Mouse (Mus musculus): ENCODE data around the gene Mrvi1. TPM values are rescaled to one million over a fixed set of nuclear protein-coding genes. Genes with fewer than 3 reads are reported as not detected.

Gene Mrvi1
- total and polyA plus RNA-seq, 3 experiments, result 14.8 to 18.7 (median 16.5) TPM

DNA sequence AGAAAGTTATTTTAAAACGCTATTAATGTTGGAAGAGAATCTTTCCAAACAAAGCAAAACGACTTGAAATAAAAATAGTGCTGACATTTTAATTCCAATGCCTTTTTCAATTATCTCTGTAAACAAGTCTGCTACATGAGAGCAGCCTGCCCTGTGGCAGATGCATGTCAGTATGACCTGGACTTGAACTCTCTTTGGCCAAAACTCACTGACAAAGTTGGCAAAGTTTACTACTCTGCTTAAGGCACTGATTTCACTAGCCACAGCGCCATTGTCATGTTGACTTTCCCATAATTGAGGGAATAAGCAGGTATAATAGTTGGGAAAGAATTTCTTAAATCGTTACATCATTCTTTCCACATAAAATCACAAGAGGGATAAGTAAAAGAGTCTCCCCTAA is 38.6 kb upstream of the Mrvi1 start:
- WGBS, result 44% methylated on average over 4 of the region's 4 CpGs
- intact Hi-C loops (cut with DNase I), result no loop called here
- H3K79me2 ChIP-seq (replicated peaks; ENCODE audit: control insufficient read depth, insufficient read depth, low read length), result no peaks in the 10 kb centered on the region
- no peak overlapping the region for H3K4me3 ChIP-seq
- H3K27me3 ChIP-seq (ENCODE audit: control insufficient read depth, insufficient read depth, low read length), result no peaks in the 10 kb centered on the region
- H3K9ac ChIP-seq (ENCODE audit: low read depth, low read length), result no peak overlapping the region
- TF ChIP-seq POLR2A (IDR thresholded peaks at IDR 0.05; ENCODE audit: insufficient read depth, low read depth, low read length), result no peak
- TF ChIP-seq EP300 (IDR thresholded peaks at IDR 0.05; ENCODE audit: insufficient read depth, low read depth, low read length), result no peak
- TF ChIP-seq CTCF (IDR thresholded peaks at IDR 0.05), result no peak
- H3K36me3 ChIP-seq (ENCODE audit: control insufficient read depth, insufficient read depth, low read length), result no peaks in the 10 kb centered on the region
- peaks cover 1% of the 10 kb centered on the region; the same call in 1 of the 2 replicates for H3K4me1 ChIP-seq (ENCODE audit: control insufficient read depth, insufficient read depth, low read length)
- no peak overlapping the region for H3K27ac ChIP-seq
- no peak for DNase-seq

DNA sequence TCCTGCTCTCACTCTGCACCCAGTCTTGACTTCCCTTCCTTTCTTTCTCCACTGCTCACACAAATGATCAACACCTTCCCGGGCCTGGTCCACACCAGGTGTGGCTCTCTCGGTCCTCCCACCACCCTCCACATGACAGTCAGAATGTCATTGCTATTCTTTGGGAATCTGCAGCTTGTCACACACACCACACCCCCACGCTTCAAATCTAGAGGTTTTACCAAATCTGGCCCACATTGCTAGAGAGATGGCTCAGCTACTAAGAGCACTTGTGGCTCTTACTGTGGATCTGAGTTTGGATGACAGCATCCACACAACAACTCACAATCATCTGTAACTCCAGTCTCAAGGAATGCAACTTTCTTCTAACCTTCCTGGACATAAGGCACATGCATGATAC is 34.7 kb upstream of the Mrvi1 start:
- intact Hi-C loops (cut with DNase I), result loop anchor here (5.0 kb wide), 1 partner anchor 75 kb away; no protein-coding TSS in a partner anchor
- no peak overlapping the region for H3K4me3 ChIP-seq
- 71% methylated on average over 3 of the region's 3 CpGs for WGBS
- H3K27me3 ChIP-seq (ENCODE audit: control insufficient read depth, insufficient read depth, low read length), result no peaks in the 10 kb centered on the region
- H3K9ac ChIP-seq (ENCODE audit: low read depth, low read length), result no peak overlapping the region
- TF ChIP-seq EP300 (IDR thresholded peaks at IDR 0.05; ENCODE audit: insufficient read depth, low read depth, low read length) (no peak), POLR2A (IDR thresholded peaks at IDR 0.05; ENCODE audit: insufficient read depth, low read depth, low read length) (no peak), CTCF (IDR thresholded peaks at IDR 0.05) (no peak)
- DNase-seq, result no peak
- H3K4me1 ChIP-seq (ENCODE audit: control insufficient read depth, insufficient read depth, low read length), result peaks cover 1% of the 10 kb centered on the region; the same call in 1 of the 2 replicates
- H3K36me3 ChIP-seq (ENCODE audit: control insufficient read depth, insufficient read depth, low read length), result no peaks in the 10 kb centered on the region
- H3K27ac ChIP-seq, result no peak overlapping the region
- H3K79me2 ChIP-seq (replicated peaks; ENCODE audit: control insufficient read depth, insufficient read depth, low read length), result no peaks in the 10 kb centered on the region

DNA sequence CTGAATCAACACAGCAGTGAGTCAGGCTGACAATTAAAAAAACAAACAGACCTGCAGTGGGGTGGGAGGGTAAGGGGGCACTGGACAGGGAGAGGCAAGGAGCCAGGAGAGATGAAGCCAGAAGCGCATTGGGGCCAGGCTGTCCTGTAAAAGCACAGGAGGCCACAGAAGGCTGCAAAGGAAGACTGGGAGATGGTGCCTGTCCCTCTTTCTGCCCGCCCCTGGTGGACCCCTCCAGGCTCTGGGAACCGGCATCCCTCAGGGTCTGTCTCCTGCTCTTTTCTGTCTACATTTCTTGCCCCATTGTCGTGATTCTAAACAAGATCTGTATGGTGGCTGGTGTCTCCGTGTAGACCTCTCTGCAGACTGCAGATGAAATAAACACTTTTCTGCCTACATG is 33.5 kb upstream of the Mrvi1 start:
- DNase-seq, result no peak
- no peak overlapping the region for H3K27ac ChIP-seq
- no peak overlapping the region for H3K9ac ChIP-seq (ENCODE audit: low read depth, low read length)
- no peaks in the 10 kb centered on the region for H3K27me3 ChIP-seq (ENCODE audit: control insufficient read depth, insufficient read depth, low read length)
- no peaks in the 10 kb centered on the region for H3K79me2 ChIP-seq (replicated peaks; ENCODE audit: control insufficient read depth, insufficient read depth, low read length)
- 75% methylated on average over 5 of the region's 5 CpGs for WGBS
- peaks cover 1% of the 10 kb centered on the region; the same call in 1 of the 2 replicates for H3K4me1 ChIP-seq (ENCODE audit: control insufficient read depth, insufficient read depth, low read length)
- no peaks in the 10 kb centered on the region for H3K36me3 ChIP-seq (ENCODE audit: control insufficient read depth, insufficient read depth, low read length)
- no peak overlapping the region for H3K4me3 ChIP-seq
- no peak for TF ChIP-seq CTCF (IDR thresholded peaks at IDR 0.05)
- no peak for TF ChIP-seq POLR2A (IDR thresholded peaks at IDR 0.05; ENCODE audit: insufficient read depth, low read depth, low read length)
- TF ChIP-seq EP300 (IDR thresholded peaks at IDR 0.05; ENCODE audit: insufficient read depth, low read depth, low read length), result no peak
- intact Hi-C loops (cut with DNase I), result loop anchor here (1.0 to 5.0 kb wide), 4 partner anchors 33 to 287 kb away; partner anchors contain the start of gene Mrvi1

DNA sequence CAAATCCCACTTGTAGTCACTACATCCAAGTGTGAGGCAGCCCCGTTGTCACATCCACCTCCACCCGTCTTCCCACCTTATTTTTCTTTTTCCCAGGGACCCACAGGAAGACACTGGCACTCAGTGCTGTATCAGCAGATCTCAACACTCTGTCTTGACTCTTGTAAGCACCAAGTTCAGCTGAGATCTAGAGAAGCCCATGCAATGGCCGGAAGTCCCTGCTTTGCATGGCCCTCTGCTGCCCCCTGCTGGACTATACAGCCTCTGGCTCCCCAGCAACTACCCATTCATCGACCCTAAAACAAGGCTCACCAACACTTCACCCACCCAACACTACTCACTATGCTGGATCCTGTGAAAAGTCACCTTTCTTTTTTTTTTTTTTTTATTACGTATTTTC is 32.6 kb upstream of the Mrvi1 start:
- no peak overlapping the region for H3K9ac ChIP-seq (ENCODE audit: low read depth, low read length)
- intact Hi-C loops (cut with DNase I), result loop anchor here (1.0 to 5.0 kb wide), 4 partner anchors 32 to 286 kb away; partner anchors contain the start of gene Mrvi1
- DNase-seq, result peak; percentile 81 to 87
- H3K79me2 ChIP-seq (replicated peaks; ENCODE audit: control insufficient read depth, insufficient read depth, low read length), result no peaks in the 10 kb centered on the region
- no peak overlapping the region for H3K4me3 ChIP-seq
- H3K27ac ChIP-seq, result no peak overlapping the region
- TF ChIP-seq EP300 (IDR thresholded peaks at IDR 0.05; ENCODE audit: insufficient read depth, low read depth, low read length), result peak; percentile 81; the same call in 1 of the 2 replicates
- TF ChIP-seq POLR2A (IDR thresholded peaks at IDR 0.05; ENCODE audit: insufficient read depth, low read depth, low read length), result no peak
- TF ChIP-seq CTCF (IDR thresholded peaks at IDR 0.05), result peak; percentile 88
- WGBS, result 10% methylated on average over 5 of the region's 5 CpGs
- no peaks in the 10 kb centered on the region for H3K36me3 ChIP-seq (ENCODE audit: control insufficient read depth, insufficient read depth, low read length)
- H3K4me1 ChIP-seq (ENCODE audit: control insufficient read depth, insufficient read depth, low read length), result peaks cover 1% of the 10 kb centered on the region; the same call in 1 of the 2 replicates
- no peaks in the 10 kb centered on the region for H3K27me3 ChIP-seq (ENCODE audit: control insufficient read depth, insufficient read depth, low read length)

DNA sequence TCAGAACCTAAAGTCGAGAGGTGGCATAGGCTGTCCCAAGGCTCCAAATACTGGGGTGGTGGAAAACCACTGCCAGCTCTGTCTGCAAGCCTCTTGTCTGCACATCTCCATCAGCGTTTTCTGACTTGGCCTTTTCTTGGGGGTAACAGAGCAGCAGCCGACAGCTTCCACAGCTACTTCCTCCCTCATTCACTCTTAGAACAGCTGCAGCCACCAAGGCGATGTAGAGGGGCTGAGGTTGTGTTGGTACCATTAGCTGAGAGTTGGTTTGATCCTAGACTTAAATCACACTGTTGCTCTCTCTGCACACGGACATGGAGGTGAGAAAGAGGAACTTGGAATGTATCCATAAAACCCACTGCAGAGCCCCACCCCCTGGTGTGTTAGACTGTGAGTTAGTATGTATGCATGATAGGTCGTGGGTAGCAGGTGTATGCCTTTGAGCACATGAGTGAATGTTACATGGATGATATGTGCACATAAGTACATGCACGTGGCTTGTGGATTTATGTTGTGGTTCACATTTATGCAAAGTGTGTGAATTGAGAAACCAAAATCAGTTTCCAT is 31.9 kb upstream of the Mrvi1 start:
- Histone ChIP-seq H3K4me3 (no peak overlapping the region), H3K4me1 (ENCODE audit: control insufficient read depth, insufficient read depth, low read length) (peaks cover 1% of the 10 kb centered on the region; the same call in 1 of the 2 replicates), H3K27ac (no peak overlapping the region), H3K9ac (ENCODE audit: low read depth, low read length) (no peak overlapping the region), H3K36me3 (ENCODE audit: control insufficient read depth, insufficient read depth, low read length) (no peaks in the 10 kb centered on the region), H3K27me3 (ENCODE audit: control insufficient read depth, insufficient read depth, low read length) (no peaks in the 10 kb centered on the region), H3K79me2 (replicated peaks; ENCODE audit: control insufficient read depth, insufficient read depth, low read length) (no peaks in the 10 kb centered on the region)
- 68% methylated on average over 7 of the region's 7 CpGs for WGBS
- TF ChIP-seq POLR2A (IDR thresholded peaks at IDR 0.05; ENCODE audit: insufficient read depth, low read depth, low read length) (no peak), EP300 (IDR thresholded peaks at IDR 0.05; ENCODE audit: insufficient read depth, low read depth, low read length) (no peak), CTCF (IDR thresholded peaks at IDR 0.05) (no peak)
- intact Hi-C loops (cut with DNase I), result loop anchor here (2.0 kb wide), 2 partner anchors 31 to 285 kb away; partner anchors contain the start of gene Mrvi1
- no peak for DNase-seq

DNA sequence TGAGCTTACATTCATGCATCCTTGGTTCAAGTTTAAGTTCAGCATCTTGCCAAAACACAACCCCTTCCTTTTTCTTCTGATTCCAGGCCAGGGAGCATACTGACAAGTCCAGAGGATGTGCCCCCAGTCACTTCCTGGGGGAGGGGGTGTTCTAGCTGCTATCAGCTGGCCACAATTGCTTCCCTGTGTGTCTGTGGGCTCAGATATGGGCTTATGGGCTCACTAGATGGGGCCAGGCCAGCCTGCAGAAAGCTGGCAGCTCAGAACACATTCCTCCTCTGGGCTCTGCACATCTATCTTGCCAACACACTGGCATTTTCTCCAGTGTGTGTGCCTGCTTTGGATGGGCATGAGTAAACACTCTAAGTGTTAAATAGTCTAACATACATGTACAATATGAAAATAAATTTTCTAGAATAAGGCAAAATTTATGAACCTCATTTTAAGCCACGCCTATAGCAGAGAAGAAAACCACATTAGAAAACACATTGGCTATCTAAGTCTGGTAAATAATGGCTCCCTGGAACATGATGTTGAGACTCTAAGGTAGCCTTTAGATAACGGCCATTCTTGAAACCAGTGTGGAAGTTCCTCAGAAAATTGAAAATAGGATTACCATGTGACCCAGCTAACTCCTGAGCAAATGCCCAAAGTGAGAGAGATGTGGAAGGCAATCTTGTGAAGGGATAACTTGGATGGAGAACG is 22.0 kb upstream of the Mrvi1 start:
- H3K27me3 ChIP-seq (ENCODE audit: control insufficient read depth, insufficient read depth, low read length), result no peaks in the 10 kb centered on the region
- intact Hi-C loops (cut with DNase I), result no loop called here
- no peaks in the 10 kb centered on the region for H3K79me2 ChIP-seq (replicated peaks; ENCODE audit: control insufficient read depth, insufficient read depth, low read length)
- TF ChIP-seq POLR2A (IDR thresholded peaks at IDR 0.05; ENCODE audit: insufficient read depth, low read depth, low read length) (no peak), CTCF (IDR thresholded peaks at IDR 0.05) (no peak), EP300 (IDR thresholded peaks at IDR 0.05; ENCODE audit: insufficient read depth, low read depth, low read length) (no peak)
- DNase-seq, result no peak
- 82% methylated on average over 3 of the region's 3 CpGs for WGBS
- H3K9ac ChIP-seq (ENCODE audit: low read depth, low read length), result no peak overlapping the region
- H3K4me1 ChIP-seq (ENCODE audit: control insufficient read depth, insufficient read depth, low read length), result no peaks in the 10 kb centered on the region
- no peak overlapping the region for H3K4me3 ChIP-seq
- no peak overlapping the region for H3K27ac ChIP-seq
- H3K36me3 ChIP-seq (ENCODE audit: control insufficient read depth, insufficient read depth, low read length), result no peaks in the 10 kb centered on the region
